Mouse (Mus musculus) retina, adult 2 months (tissue): Measurements from ENCODE around the gene Gnao1.

Experiments used
- DNase-seq: peaks from one replicate; pipeline ENCODE4 v3.0.0-alpha.2; 2012; ENCODE audit warnings: low read depth, low spot score

Gene Gnao1

DNA sequence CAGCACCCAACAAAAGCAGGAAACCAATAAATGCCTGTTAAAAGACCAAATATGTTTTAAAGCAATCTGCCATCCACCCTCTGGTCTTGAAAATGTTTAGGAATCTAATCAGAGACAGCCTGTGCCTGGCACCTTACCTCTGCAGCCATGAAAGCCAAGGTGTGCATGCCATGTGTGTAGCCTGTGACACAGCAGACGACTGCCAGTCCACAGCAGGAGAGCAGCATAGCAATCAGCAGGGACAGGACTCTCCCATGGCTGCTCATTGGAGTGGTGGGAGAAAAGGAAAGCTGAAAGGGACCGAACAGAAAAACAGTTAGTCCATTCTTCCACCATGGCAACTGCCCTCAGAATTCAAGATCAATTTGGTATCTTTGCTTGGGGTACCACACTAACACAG, 189.2 kb downstream of the Gnao1 start:
- DNase-seq, result no peak

DNA sequence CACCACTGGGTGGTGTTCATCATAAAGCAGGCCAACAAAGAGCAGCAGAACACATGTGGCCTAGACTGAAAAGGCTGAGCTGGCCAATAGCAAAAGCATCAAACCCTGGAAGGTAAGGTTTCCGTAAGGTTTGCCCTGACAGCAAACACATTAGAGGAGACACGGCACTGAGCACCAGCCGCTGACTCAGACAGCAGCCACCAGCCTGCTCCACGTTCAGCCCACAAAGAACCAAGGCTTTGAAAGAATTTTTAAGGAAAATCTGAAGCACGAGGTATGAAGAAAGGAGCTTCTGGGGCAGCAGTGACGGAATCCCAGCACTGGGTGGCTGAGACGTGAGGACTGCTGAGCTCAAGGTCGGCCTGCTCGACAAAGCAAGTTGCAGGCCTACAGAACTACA, 194.4 kb downstream of the Gnao1 start:
- DNase-seq, result no peak

DNA sequence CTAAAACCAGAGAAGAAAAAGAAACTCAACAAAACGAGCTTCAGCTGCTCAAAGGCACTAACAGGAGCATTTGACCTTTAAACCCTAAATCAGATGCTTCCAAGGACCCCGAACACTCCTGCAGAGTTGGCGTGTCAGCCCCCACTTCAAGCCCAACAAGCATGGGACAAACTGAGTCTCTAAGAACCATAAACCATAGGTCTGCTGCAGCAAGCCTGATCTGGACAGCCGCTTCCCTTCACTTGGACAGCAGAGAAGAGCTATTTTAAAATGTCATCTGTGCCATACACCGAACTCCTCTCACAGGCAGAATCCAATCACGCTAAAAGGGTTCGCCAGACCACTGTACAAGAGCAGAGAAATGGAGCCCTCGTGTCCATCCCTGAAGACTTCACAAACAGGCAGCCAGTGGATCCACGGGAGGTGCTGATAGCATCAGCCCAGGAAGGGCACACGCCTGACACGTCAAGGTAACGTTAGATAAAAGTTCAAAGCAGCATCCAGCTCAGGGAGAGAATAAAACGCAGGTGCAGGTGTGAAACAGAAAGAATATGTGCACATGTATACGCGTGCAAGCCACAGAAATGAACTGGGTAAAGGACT, 199.6 kb downstream of the Gnao1 start:
- no peak for DNase-seq

GRCm38 (mm10) chr8:94010101-94010705, 200.4 kb downstream of the Gnao1 start:
- no peak for DNase-seq

- DNase-seq, result no peak
Measured at GRCm38 (mm10) chr8:94011076-94012012, 201.6 kb downstream of the Gnao1 start.

DNA sequence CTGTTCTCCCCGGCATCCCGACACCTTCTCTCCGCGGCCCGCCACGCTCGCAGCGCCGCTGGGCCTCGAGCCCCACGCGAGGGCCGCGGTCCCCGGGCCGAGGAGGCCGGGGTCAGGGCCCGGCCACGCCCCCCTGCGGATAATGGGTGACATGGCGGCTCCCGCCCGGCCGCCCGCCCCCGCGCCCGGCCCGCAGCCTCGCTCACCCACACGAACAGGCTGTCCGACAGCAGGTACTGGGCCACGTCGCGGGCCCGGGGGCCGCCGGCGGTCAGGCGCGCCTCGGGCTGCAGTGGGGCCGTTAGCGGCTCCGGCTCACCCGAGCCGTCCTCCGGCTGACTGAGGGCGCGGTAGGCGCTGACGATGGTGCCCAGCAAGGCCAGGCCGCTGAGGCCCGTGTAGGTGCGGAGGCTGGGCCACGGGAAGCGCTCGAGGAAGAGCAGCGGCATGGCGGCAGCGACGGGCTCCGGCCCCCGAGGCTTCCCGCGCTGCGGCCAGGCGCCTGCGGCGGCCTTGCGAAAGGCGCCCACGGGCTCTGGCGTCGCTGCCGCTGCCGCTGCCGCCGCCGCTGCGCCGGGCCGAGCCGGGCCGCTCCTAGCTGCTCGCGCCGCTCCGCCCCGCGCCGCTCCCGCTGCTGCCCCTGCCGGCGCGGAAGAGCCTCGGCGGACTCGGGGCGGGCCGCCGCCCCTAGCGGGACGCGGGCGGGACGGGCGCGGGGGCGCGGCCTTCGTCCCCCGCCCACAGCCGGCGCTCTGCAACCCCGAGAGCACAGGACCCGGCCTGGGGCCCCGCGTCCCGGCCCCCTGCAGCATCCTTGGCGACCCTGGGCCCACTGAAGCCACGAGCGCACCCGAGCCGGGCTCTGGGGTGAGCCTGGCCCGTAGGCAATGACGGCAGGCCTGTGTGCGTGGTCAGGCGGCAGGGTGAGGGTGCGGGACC, 202.5 kb downstream of the Gnao1 start, which contains the start of gene Amfr:
Amfr (minus strand) TSS at position 830 of the 939 bp plus-strand sequence.
- DNase-seq, result peak; percentile 46

DNA sequence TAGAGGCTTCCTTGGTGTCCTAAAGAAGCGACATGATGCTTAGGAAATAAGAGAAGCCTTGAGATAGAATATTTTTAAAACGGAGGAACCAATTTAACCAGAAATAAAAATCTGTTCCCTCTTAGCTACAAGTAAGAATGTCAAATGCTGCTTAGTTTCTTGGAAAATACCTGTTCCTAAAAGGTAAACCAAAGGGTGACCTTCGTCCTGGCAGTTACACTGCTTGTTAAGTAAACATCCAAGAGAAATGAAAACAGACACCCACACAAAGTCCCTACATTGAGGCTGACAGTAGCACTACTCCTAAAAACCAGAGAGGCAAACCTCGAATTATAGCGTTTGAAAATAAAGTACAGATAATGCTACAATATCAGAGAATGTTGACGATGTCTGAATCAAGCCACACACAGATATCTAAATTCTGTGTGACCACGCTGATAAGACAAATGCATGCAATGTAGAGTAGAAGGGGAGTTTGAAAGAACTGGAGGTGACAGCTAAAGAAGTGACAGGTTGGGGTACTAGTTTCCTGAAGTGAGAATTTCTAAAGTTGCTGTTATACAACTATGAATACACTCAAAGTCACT, 203.4 kb downstream of the Gnao1 start:
- DNase-seq, result no peak
